In genomic region chr1:153652938-153653623, GRCm38 (mm10) we compare ENCODE assay signal across 8 mouse cellular contexts. TPM values are rescaled to one million over a fixed set of nuclear protein-coding genes. Genes with fewer than 3 reads are reported as not detected.
A peak's percentile ranks its signal among the peaks of the same experiment; 100 is the strongest.
DNase-seq lines count a peak whose midpoint lies in the region; ATAC-seq and TF ChIP-seq lines count a peak whose summit lies in the region.

TSS of gene Rgs8 (plus strand) at chr1:153653025.

- H3K4me3 ChIP-seq in intestine, embryonic 15.5 days (replicated peaks): peak within 1 kb of the TSS; percentile 26
- H3K4me3 ChIP-seq in liver, embryonic 16.5 days (ENCODE audit: low read depth, low read length): no peak within 1 kb of the TSS
- H3K4me3 ChIP-seq in stomach, postnatal 0 days (ENCODE audit: low read depth, low read length): peak within 1 kb of the TSS; percentile 20

- no peak within 1 kb of the TSS for H3K27ac ChIP-seq in intestine, embryonic 15.5 days
- no peak within 1 kb of the TSS for H3K27ac ChIP-seq in liver, embryonic 16.5 days (ENCODE audit: low read length)
- no peak within 1 kb of the TSS for H3K27ac ChIP-seq in stomach, postnatal 0 days (replicated peaks)

- TF ChIP-seq EP300 in stomach, postnatal 0 days (optimal IDR thresholded peaks at IDR 0.05): no peak

- H3K4me1 ChIP-seq in intestine, embryonic 15.5 days (replicated peaks): peaks cover 5% of the 10 kb centered on the region
- H3K4me1 ChIP-seq in liver, embryonic 16.5 days (ENCODE audit: control insufficient read depth, low read depth, low read length): no peaks in the 10 kb centered on the region
- H3K4me1 ChIP-seq in stomach, postnatal 0 days (replicated peaks; ENCODE audit: control insufficient read depth, insufficient read depth): no peaks in the 10 kb centered on the region; the same call in 1 of the 2 replicates

- H3K4me2 ChIP-seq in intestine, embryonic 15.5 days (replicated peaks): peak within 1 kb of the TSS; percentile 67
- H3K4me2 ChIP-seq in liver, embryonic 16.5 days (ENCODE audit: low read depth, low read length): peak within 1 kb of the TSS; percentile 27; the same call in 1 of the 2 replicates
- peak within 1 kb of the TSS; percentile 50 for H3K4me2 ChIP-seq in stomach, postnatal 0 days (replicated peaks; ENCODE audit: low read depth)

- H3K27me3 ChIP-seq in intestine, embryonic 15.5 days (replicated peaks): peaks cover 19% of the 10 kb centered on the region
- H3K27me3 ChIP-seq in liver, embryonic 16.5 days (ENCODE audit: control insufficient read depth, insufficient read depth, low read depth, low read length): peaks cover 17% of the 10 kb centered on the region
- no peaks in the 10 kb centered on the region for H3K27me3 ChIP-seq in stomach, postnatal 0 days (ENCODE audit: control insufficient read depth, insufficient read depth, low read length)

- peak; percentile 87 for ATAC-seq in frontal cortex, adult (ENCODE audit: low TSS enrichment)
- peak; percentile 41 for ATAC-seq in intestine, embryonic 15.5 days
- no peak for ATAC-seq in liver, embryonic 16.5 days (ENCODE audit: low read depth)
- peak; percentile 63 for ATAC-seq in stomach, postnatal 0 days (ENCODE audit: low FRiP score, low TSS enrichment)

- no peaks in the 10 kb centered on the region for H3K36me3 ChIP-seq in intestine, embryonic 15.5 days
- no peaks in the 10 kb centered on the region for H3K36me3 ChIP-seq in liver, embryonic 16.5 days (ENCODE audit: control insufficient read depth, insufficient read depth)
- H3K36me3 ChIP-seq in stomach, postnatal 0 days (ENCODE audit: control insufficient read depth, insufficient read depth, low read length): no peaks in the 10 kb centered on the region

- TF ChIP-seq CTCF in stomach, postnatal 0 days (IDR thresholded peaks at IDR 0.05; ENCODE audit: low read depth): no peak

- 2% methylated on average over 26 of the region's 26 CpGs for WGBS in intestine, embryonic 15.5 days
- WGBS in liver, embryonic 16.5 days (ENCODE audit: insufficient replicate concordance): 2% methylated on average over 26 of the region's 26 CpGs
- WGBS in stomach, postnatal 0 days: 2% methylated on average over 26 of the region's 26 CpGs

- H3K9me3 ChIP-seq in intestine, embryonic 15.5 days: no peaks in the 10 kb centered on the region
- no peaks in the 10 kb centered on the region for H3K9me3 ChIP-seq in liver, embryonic 16.5 days (replicated peaks; ENCODE audit: control insufficient read depth, low read length)
- no peaks in the 10 kb centered on the region for H3K9me3 ChIP-seq in stomach, postnatal 0 days (ENCODE audit: control insufficient read depth, low read length)

- DNase-seq in frontal cortex, postnatal 14 days (ENCODE audit: low spot score in 2 of 2): no peak
- peak; percentile 31 for DNase-seq in thymus, postnatal 4 days
- no peak for DNase-seq in thymus, postnatal 14 days
- DNase-seq in stomach, postnatal 0 days (ENCODE audit: low spot score): no peak
- DNase-seq in thymus, postnatal 10 days (ENCODE audit: low spot score in 2 of 2): no peak

- peak within 1 kb of the TSS; percentile 24 for H3K9ac ChIP-seq in intestine, embryonic 15.5 days
- no peak within 1 kb of the TSS for H3K9ac ChIP-seq in liver, embryonic 16.5 days (ENCODE audit: low read depth, low read length)
- H3K9ac ChIP-seq in stomach, postnatal 0 days (ENCODE audit: low read length): no peak within 1 kb of the TSS

RNA-seq across cellular contexts. Expression of gene Rgs8, which starts in this region (rescaled TPM):
- polyA plus RNA-seq in intestine, embryonic 15.5 days (2015; fragmentation: Nextera tagmentation; extraction: Ambion mirVana): 0.23 and 0.37 TPM in 2 replicates
- polyA plus RNA-seq in liver, embryonic 16.5 days (2015; fragmentation: Nextera tagmentation; extraction: Ambion mirVana): not detected in 2 replicates
- polyA plus RNA-seq in stomach, postnatal 0 days (2015; fragmentation: Nextera tagmentation; extraction: Ambion mirVana): 0.16 and 0.29 TPM in 2 replicates

Comparison
In these comparisons a context has a peak if more than half of its experiments do, and no peak if none do; other contexts are left out.
1. Peak in ATAC-seq, H3K4me3 ChIP-seq, H3K9ac ChIP-seq and H3K4me2 ChIP-seq in intestine, embryonic 15.5 days; RNA of the gene not detected or under 1 TPM.
2. Peak in ATAC-seq, H3K4me3 ChIP-seq and H3K4me2 ChIP-seq in stomach, postnatal 0 days; RNA of the gene not detected or under 1 TPM.